Mouse (Mus musculus): Measurements from ENCODE around the gene Myo3b. TPM values are rescaled to one million over a fixed set of nuclear protein-coding genes. Genes with fewer than 3 reads are reported as not detected.

Gene Myo3b
- polyA plus RNA-seq, 1 experiment from 2014 or later: 0.39 TPM

GRCm38 (mm10) chr2:70137226-70137998 is 98.5 kb downstream of the Myo3b start:
- no peak for ATAC-seq (replicated peaks; ENCODE audit: extremely low read depth, insufficient read depth, low FRiP score)
- Histone ChIP-seq H3K36me3 (ENCODE audit: control insufficient read depth, insufficient read depth) (no peaks in the 10 kb centered on the region), H3K9me3 (replicated peaks; ENCODE audit: control insufficient read depth, low read length) (no peaks in the 10 kb centered on the region), H3K9ac (ENCODE audit: low read length) (no peak overlapping the region), H3K27ac (ENCODE audit: low read length) (no peak overlapping the region), H3K4me2 (ENCODE audit: low read depth, low read length) (no peak overlapping the region), H3K4me1 (ENCODE audit: control insufficient read depth, insufficient read depth, low read length) (no peaks in the 10 kb centered on the region), H3K4me3 (ENCODE audit: low read length) (no peak overlapping the region), H3K27me3 (ENCODE audit: control insufficient read depth, insufficient read depth, low read length) (no peaks in the 10 kb centered on the region)
- 85% methylated on average over 4 of the region's 4 CpGs for WGBS

DNA sequence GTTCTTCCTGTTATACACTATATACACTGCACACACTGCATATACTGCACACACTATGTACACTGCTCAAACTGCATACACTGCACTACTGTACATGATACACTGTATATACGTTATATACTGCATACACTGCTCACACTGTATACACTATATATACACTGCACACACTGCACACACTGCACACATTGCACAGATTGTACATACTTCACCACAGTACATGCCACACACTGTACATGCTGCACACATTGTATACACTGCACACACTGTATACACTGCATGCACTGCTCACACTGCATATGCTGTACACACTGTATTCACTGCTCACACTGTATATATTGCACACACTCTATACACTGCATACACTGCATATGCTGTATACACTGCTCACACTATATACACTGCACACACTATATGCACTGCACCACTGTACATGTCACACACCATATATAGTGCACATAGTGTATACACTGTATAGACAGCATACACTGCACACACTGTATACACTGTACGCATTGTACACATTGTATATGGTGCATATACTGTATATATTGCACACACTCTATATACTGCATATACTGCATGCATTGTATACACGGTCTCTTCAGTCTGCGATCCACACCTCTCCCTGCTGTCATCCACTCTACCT is 104.7 kb downstream of the Myo3b start:
- Histone ChIP-seq H3K27me3 (ENCODE audit: control insufficient read depth, insufficient read depth, low read length) (no peaks in the 10 kb centered on the region), H3K4me1 (ENCODE audit: control insufficient read depth, insufficient read depth, low read length) (no peaks in the 10 kb centered on the region), H3K27ac (ENCODE audit: low read length) (no peak overlapping the region), H3K4me2 (ENCODE audit: low read depth, low read length) (no peak overlapping the region), H3K9me3 (replicated peaks; ENCODE audit: control insufficient read depth, low read length) (no peaks in the 10 kb centered on the region), H3K9ac (ENCODE audit: low read length) (no peak overlapping the region), H3K4me3 (ENCODE audit: low read length) (no peak overlapping the region), H3K36me3 (ENCODE audit: control insufficient read depth, insufficient read depth) (no peaks in the 10 kb centered on the region)
- 91% methylated on average over 4 of the region's 4 CpGs for WGBS
- no peak for ATAC-seq (replicated peaks; ENCODE audit: extremely low read depth, insufficient read depth, low FRiP score)

GRCm38 (mm10) chr2:70146993-70147581 is 108.2 kb downstream of the Myo3b start:
- H3K4me2 ChIP-seq (ENCODE audit: low read depth, low read length): no peak overlapping the region
- no peaks in the 10 kb centered on the region for H3K9me3 ChIP-seq (replicated peaks; ENCODE audit: control insufficient read depth, low read length)
- H3K27ac ChIP-seq (ENCODE audit: low read length): no peak overlapping the region
- H3K4me3 ChIP-seq (ENCODE audit: low read length): no peak overlapping the region
- 52% methylated on average over 12 of the region's 12 CpGs for WGBS
- no peaks in the 10 kb centered on the region for H3K27me3 ChIP-seq (ENCODE audit: control insufficient read depth, insufficient read depth, low read length)
- ATAC-seq (replicated peaks; ENCODE audit: extremely low read depth, insufficient read depth, low FRiP score): no peak
- no peaks in the 10 kb centered on the region for H3K4me1 ChIP-seq (ENCODE audit: control insufficient read depth, insufficient read depth, low read length)
- no peak overlapping the region for H3K9ac ChIP-seq (ENCODE audit: low read length)
- H3K36me3 ChIP-seq (ENCODE audit: control insufficient read depth, insufficient read depth): no peaks in the 10 kb centered on the region

- WGBS: 65% methylated on average over 13 of the region's 13 CpGs
- Histone ChIP-seq H3K4me2 (ENCODE audit: low read depth, low read length) (no peak overlapping the region), H3K4me1 (ENCODE audit: control insufficient read depth, insufficient read depth, low read length) (no peaks in the 10 kb centered on the region), H3K9ac (ENCODE audit: low read length) (no peak overlapping the region), H3K36me3 (ENCODE audit: control insufficient read depth, insufficient read depth) (no peaks in the 10 kb centered on the region), H3K4me3 (ENCODE audit: low read length) (no peak overlapping the region), H3K9me3 (replicated peaks; ENCODE audit: control insufficient read depth, low read length) (no peaks in the 10 kb centered on the region), H3K27me3 (ENCODE audit: control insufficient read depth, insufficient read depth, low read length) (no peaks in the 10 kb centered on the region), H3K27ac (ENCODE audit: low read length) (no peak overlapping the region)
- ATAC-seq (replicated peaks; ENCODE audit: extremely low read depth, insufficient read depth, low FRiP score): no peak
Measured at GRCm38 (mm10) chr2:70148821-70149510, 110.0 kb downstream of the Myo3b start.

DNA sequence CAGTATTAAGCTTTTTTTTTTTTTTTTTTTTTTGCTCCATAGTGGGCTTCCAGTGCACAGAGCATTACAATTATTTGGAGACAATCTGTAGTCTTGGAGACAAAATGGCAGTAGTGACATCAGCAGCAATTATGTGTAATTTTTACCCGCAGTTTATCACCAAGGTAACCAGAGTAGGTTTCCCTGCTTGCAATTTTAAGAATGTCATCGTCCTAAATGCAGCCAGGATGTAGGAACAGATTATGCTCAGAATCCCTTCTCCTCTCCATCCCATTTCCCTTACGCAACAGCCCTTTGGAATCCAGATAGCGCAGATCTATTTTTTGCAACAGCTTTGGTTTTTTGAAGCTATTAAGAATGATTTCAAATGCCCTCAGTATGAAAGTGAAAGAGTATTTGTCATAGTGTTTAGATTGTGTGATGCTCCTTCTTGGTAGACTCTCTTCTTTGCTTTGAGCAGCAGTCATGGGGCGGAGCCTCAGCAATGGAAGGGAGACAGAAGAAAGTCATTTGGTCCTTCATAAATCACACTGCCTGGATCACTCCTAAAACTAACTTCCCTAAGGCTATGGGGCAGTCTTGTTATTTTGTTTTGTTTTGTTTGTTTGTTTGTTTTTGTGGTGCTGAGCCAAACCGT is 111.6 kb downstream of the Myo3b start:
- H3K9me3 ChIP-seq (replicated peaks; ENCODE audit: control insufficient read depth, low read length): no peaks in the 10 kb centered on the region
- no peak overlapping the region for H3K4me3 ChIP-seq (ENCODE audit: low read length)
- no peaks in the 10 kb centered on the region for H3K36me3 ChIP-seq (ENCODE audit: control insufficient read depth, insufficient read depth)
- 76% methylated on average over 6 of the region's 6 CpGs for WGBS
- no peak overlapping the region for H3K9ac ChIP-seq (ENCODE audit: low read length)
- no peaks in the 10 kb centered on the region for H3K4me1 ChIP-seq (ENCODE audit: control insufficient read depth, insufficient read depth, low read length)
- H3K27ac ChIP-seq (ENCODE audit: low read length): no peak overlapping the region
- H3K4me2 ChIP-seq (ENCODE audit: low read depth, low read length): no peak overlapping the region
- no peaks in the 10 kb centered on the region for H3K27me3 ChIP-seq (ENCODE audit: control insufficient read depth, insufficient read depth, low read length)
- no peak for ATAC-seq (replicated peaks; ENCODE audit: extremely low read depth, insufficient read depth, low FRiP score)

DNA sequence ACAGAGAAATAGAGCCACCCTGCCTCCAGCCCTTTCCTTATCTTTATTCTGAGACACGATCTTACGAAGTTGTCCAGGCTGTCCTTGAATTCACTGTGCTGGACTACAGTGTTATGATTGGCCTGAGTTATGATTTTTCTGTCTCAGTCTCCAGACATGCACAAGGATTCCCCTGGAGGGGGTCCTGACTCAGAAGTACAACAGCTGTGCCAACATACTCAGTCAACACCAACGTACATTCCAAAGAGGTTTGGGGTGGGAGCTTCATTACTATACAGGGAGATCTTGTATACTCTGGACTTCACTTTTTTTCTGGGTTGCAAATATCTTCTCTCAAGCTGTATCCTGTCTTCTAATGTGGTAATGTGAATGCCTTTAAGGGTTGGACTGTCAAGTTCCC is 113.0 kb downstream of the Myo3b start:
- Histone ChIP-seq H3K9ac (ENCODE audit: low read length) (no peak overlapping the region), H3K36me3 (ENCODE audit: control insufficient read depth, insufficient read depth) (no peaks in the 10 kb centered on the region), H3K27ac (ENCODE audit: low read length) (no peak overlapping the region), H3K27me3 (ENCODE audit: control insufficient read depth, insufficient read depth, low read length) (no peaks in the 10 kb centered on the region), H3K4me3 (ENCODE audit: low read length) (no peak overlapping the region), H3K4me1 (ENCODE audit: control insufficient read depth, insufficient read depth, low read length) (no peaks in the 10 kb centered on the region), H3K4me2 (ENCODE audit: low read depth, low read length) (no peak overlapping the region), H3K9me3 (replicated peaks; ENCODE audit: control insufficient read depth, low read length) (no peaks in the 10 kb centered on the region)
- no peak for ATAC-seq (replicated peaks; ENCODE audit: extremely low read depth, insufficient read depth, low FRiP score)
- WGBS: 62% methylated on average over 3 of the region's 3 CpGs

DNA sequence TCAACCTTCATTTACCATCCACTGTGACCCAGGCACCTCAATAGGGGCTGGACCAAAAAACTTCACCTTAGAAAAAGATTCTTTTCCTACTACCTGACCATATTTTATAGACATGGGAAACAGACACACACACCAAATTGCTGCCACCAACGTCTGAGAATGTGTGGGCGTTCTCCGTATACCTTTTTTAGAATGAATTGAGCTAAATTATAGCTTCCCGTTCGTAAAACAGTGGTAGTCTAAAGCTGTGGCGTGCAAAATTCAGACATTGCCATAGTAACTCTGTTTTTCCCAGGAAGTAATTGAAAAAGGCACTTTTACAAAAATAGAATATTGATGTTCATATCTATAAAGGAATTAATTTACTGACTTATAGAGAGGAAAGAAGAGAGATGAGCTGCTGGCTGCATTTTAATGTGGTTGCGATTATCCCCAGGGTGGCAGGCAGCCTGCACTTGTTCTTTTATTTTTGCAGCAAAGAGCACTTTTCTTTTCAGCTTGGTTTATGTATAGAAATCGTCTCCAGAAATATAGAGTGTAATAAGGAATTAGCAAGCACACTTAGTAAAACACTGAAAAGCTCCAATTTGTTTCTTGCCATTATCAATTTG is 116.4 kb downstream of the Myo3b start:
- 83% methylated on average over 8 of the region's 8 CpGs for WGBS
- H3K4me2 ChIP-seq (ENCODE audit: low read depth, low read length): no peak overlapping the region

GRCm38 (mm10) chr2:70159543-70159942 is 120.6 kb downstream of the Myo3b start:
- no peak overlapping the region for H3K4me3 ChIP-seq (ENCODE audit: low read length)
- H3K27ac ChIP-seq (ENCODE audit: low read length): no peak overlapping the region
- H3K36me3 ChIP-seq (ENCODE audit: control insufficient read depth, insufficient read depth): no peaks in the 10 kb centered on the region
- H3K4me1 ChIP-seq (ENCODE audit: control insufficient read depth, insufficient read depth, low read length): no peaks in the 10 kb centered on the region
- WGBS: 51% methylated on average over 8 of the region's 8 CpGs
- H3K9me3 ChIP-seq (replicated peaks; ENCODE audit: control insufficient read depth, low read length): no peaks in the 10 kb centered on the region
- no peak overlapping the region for H3K4me2 ChIP-seq (ENCODE audit: low read depth, low read length)
- no peak overlapping the region for H3K9ac ChIP-seq (ENCODE audit: low read length)
- H3K27me3 ChIP-seq (ENCODE audit: control insufficient read depth, insufficient read depth, low read length): no peaks in the 10 kb centered on the region
- no peak for ATAC-seq (replicated peaks; ENCODE audit: extremely low read depth, insufficient read depth, low FRiP score)

More for the DNA sequence above, 116.4 kb downstream of the Myo3b start:
- Histone ChIP-seq H3K27me3 (ENCODE audit: control insufficient read depth, insufficient read depth, low read length) (no peaks in the 10 kb centered on the region), H3K9me3 (replicated peaks; ENCODE audit: control insufficient read depth, low read length) (no peaks in the 10 kb centered on the region), H3K4me3 (ENCODE audit: low read length) (no peak overlapping the region), H3K27ac (ENCODE audit: low read length) (no peak overlapping the region), H3K36me3 (ENCODE audit: control insufficient read depth, insufficient read depth) (no peaks in the 10 kb centered on the region), H3K4me1 (ENCODE audit: control insufficient read depth, insufficient read depth, low read length) (no peaks in the 10 kb centered on the region), H3K9ac (ENCODE audit: low read length) (no peak overlapping the region)
- no peak for ATAC-seq (replicated peaks; ENCODE audit: extremely low read depth, insufficient read depth, low FRiP score)

All from heart, embryonic 16.5 days (tissue).